Mouse (Mus musculus) kidney, postnatal 0 days (tissue): ENCODE measurements around the gene Eomes. TPM values are rescaled to one million over a fixed set of nuclear protein-coding genes. Genes with fewer than 3 reads are reported as not detected.

ENCODE experiments used
- ATAC-seq: fragments of 200-750 bp; cut with Nextera tagmentation; replicated peaks from 2 replicates; pipeline ENCODE4 v1.8.0; 2017; ENCODE audit warnings: low read depth, moderate number of reproducible peaks, moderate TSS enrichment, moderate library complexity; ENCODE audit not compliant: low FRiP score
- DNase-seq: peaks from one replicate; pipeline ENCODE4 v3.0.0-alpha.2; 2016; ENCODE audit warnings: low spot score
- H3K27ac ChIP-seq: fragments of 300-500 bp; sonication (generic); 2 replicates; pipeline ENCODE4 v1.5.1; 2014; ENCODE audit warnings: mild to moderate bottlenecking
- H3K27me3 ChIP-seq: fragments of 300-500 bp; sonication (generic); 2 replicates; pipeline ENCODE4 v1.6.1; 2014; ENCODE audit warnings: low read length, mixed read lengths; ENCODE audit not compliant: insufficient read depth
- H3K36me3 ChIP-seq: fragments of 300-500 bp; sonication (generic); 2 replicates; pipeline ENCODE4 v1.6.1; 2014; ENCODE audit warnings: low read length, mixed read lengths; ENCODE audit not compliant: insufficient read depth
- H3K4me1 ChIP-seq: fragments of 300-500 bp; sonication (generic); replicated peaks from 2 replicates; pipeline ENCODE4 v1.6.1; 2014; ENCODE audit warnings: antibody characterized with exemption, low read length, mixed read lengths; ENCODE audit not compliant: insufficient read depth
- H3K4me2 ChIP-seq: fragments of 300-500 bp; sonication (generic); 2 replicates; pipeline ENCODE4 v1.6.1; 2014; ENCODE audit warnings: mild to moderate bottlenecking, low read length, moderate library complexity, mixed read lengths
- H3K4me3 ChIP-seq: fragments of 300-500 bp; sonication (generic); replicated peaks from 2 replicates; pipeline ENCODE4 v1.5.1; 2014; ENCODE audit warnings: low read depth, low read length
- H3K9ac ChIP-seq: fragments of 300-500 bp; sonication (generic); 2 replicates; pipeline ENCODE4 v1.6.1; 2014; ENCODE audit warnings: low read depth, low read length
- H3K9me3 ChIP-seq: fragments of 300-500 bp; sonication (generic); replicated peaks from 2 replicates; pipeline ENCODE4 v1.6.1; 2016; ENCODE audit warnings: low read length, inconsistent platforms, mixed read lengths
- CTCF ChIP-seq: IDR thresholded peaks from 2 replicates; pipeline ENCODE4 v1.5.1; 2016; ENCODE audit warnings: antibody characterized with exemption, low read depth, mild to moderate bottlenecking, moderate library complexity
- WGBS: fragments of 180-500 bp; shearing (Covaris S2); extraction: QIAGEN DNeasy Blood & Tissue Kit; methylation state at CpG from one replicate; pipeline ENCODE4 v1.1.7; 2014; 5-methylcytosine and 5-hydroxymethylcytosine counted together
- polyA plus RNA-seq: library from polyadenylated mRNA; unstranded; fragments of >200 nt; fragmentation: Nextera tagmentation; extraction: Ambion mirVana; gene quantifications from 2 replicates; pipeline ENCODE4 v1.2.1, GENCODE M21; 2015

Eomes gene
- polyA plus RNA-seq, result 0.08 TPM in 1 of 2 replicates, not detected in the other

- DNase-seq (no peak), ATAC-seq (no peak)
- Histone ChIP-seq H3K27me3 (peaks cover 78% of the 10 kb centered on the region), H3K4me2 (peak within 1 kb of the TSS; percentile 75), H3K4me1 (peaks cover 3% of the 10 kb centered on the region; the same call in 1 of the 2 replicates), H3K9me3 (no peaks in the 10 kb centered on the region), H3K9ac (no peak within 1 kb of the TSS), H3K27ac (no peak within 1 kb of the TSS), H3K36me3 (no peaks in the 10 kb centered on the region), H3K4me3 (peak within 1 kb of the TSS; percentile 40)
- WGBS, result under 1% methylated on average over 9 of the region's 9 CpGs
- TF ChIP-seq CTCF, result no peak
These were observed at the start of gene Eomes for GRCm38 (mm10) chr9:118477961-118478360. TSS of gene Eomes (plus strand) at chr9:118478212.

GRCm38 (mm10) chr9:118444809-118445208 is 33.2 kb upstream of the Eomes start:
- Histone ChIP-seq H3K4me2 (no peak overlapping the region), H3K4me1 (no peaks in the 10 kb centered on the region), H3K27me3 (no peaks in the 10 kb centered on the region), H3K4me3 (no peak overlapping the region), H3K27ac (no peak overlapping the region), H3K36me3 (no peaks in the 10 kb centered on the region), H3K9ac (no peak overlapping the region), H3K9me3 (no peaks in the 10 kb centered on the region)
- DNase-seq, result no peak
- WGBS, result 57% methylated on average over 9 of the region's 9 CpGs
- TF ChIP-seq CTCF, result no peak
- no peak for ATAC-seq

GRCm38 (mm10) chr9:118449336-118449735 is 28.7 kb upstream of the Eomes start:
- Histone ChIP-seq H3K4me3 (no peak overlapping the region), H3K27me3 (no peaks in the 10 kb centered on the region), H3K9ac (no peak overlapping the region), H3K4me1 (no peaks in the 10 kb centered on the region), H3K9me3 (no peaks in the 10 kb centered on the region), H3K4me2 (no peak overlapping the region), H3K27ac (no peak overlapping the region), H3K36me3 (no peaks in the 10 kb centered on the region)
- ATAC-seq, result no peak
- no peak for TF ChIP-seq CTCF
- no peak for DNase-seq
- WGBS, result 80% methylated on average over 8 of the region's 8 CpGs

- ATAC-seq (no peak), DNase-seq (peak; percentile 27)
- no peaks in the 10 kb centered on the region for H3K4me1 ChIP-seq
- no peak overlapping the region for H3K27ac ChIP-seq
- peak overlapping the region; percentile 16; the same call in 1 of the 2 replicates for H3K4me3 ChIP-seq
- H3K27me3 ChIP-seq, result 0 out of 2 replicates have a peak, but pooled peaks cover 3% of the 10 kb centered on the region
- WGBS, result 46% methylated on average over 9 of the region's 9 CpGs
- H3K9me3 ChIP-seq, result no peaks in the 10 kb centered on the region
- TF ChIP-seq CTCF, result no peak
- H3K36me3 ChIP-seq, result no peaks in the 10 kb centered on the region
- peak overlapping the region; percentile 27; the same call in 1 of the 2 replicates for H3K9ac ChIP-seq
- peak overlapping the region; percentile 43 for H3K4me2 ChIP-seq
These were observed 24.6 kb upstream of the Eomes start for GRCm38 (mm10) chr9:118453427-118453826.

GRCm38 (mm10) chr9:118455188-118455845 is 22.7 kb upstream of the Eomes start:
- DNase-seq (no peak), ATAC-seq (no peak)
- no peaks in the 10 kb centered on the region for H3K36me3 ChIP-seq
- H3K4me1 ChIP-seq, result no peaks in the 10 kb centered on the region
- WGBS, result 53% methylated on average over 9 of the region's 9 CpGs
- H3K4me2 ChIP-seq, result no peak overlapping the region
- H3K9ac ChIP-seq, result no peak overlapping the region
- H3K9me3 ChIP-seq, result no peaks in the 10 kb centered on the region
- 0 out of 2 replicates have a peak, but pooled peaks cover 3% of the 10 kb centered on the region for H3K27me3 ChIP-seq
- H3K27ac ChIP-seq, result no peak overlapping the region
- H3K4me3 ChIP-seq, result no peak overlapping the region
- TF ChIP-seq CTCF, result no peak

GRCm38 (mm10) chr9:118456405-118456804 is 21.6 kb upstream of the Eomes start:
- TF ChIP-seq CTCF, result no peak
- Histone ChIP-seq H3K36me3 (no peaks in the 10 kb centered on the region), H3K9ac (no peak overlapping the region), H3K4me3 (no peak overlapping the region), H3K9me3 (no peaks in the 10 kb centered on the region), H3K27ac (no peak overlapping the region), H3K4me2 (no peak overlapping the region), H3K27me3 (0 out of 2 replicates have a peak, but pooled peaks cover 3% of the 10 kb centered on the region), H3K4me1 (no peaks in the 10 kb centered on the region)
- ATAC-seq (no peak), DNase-seq (no peak)
- 43% methylated on average over 6 of the region's 6 CpGs for WGBS
